In the genomic region with DNA sequence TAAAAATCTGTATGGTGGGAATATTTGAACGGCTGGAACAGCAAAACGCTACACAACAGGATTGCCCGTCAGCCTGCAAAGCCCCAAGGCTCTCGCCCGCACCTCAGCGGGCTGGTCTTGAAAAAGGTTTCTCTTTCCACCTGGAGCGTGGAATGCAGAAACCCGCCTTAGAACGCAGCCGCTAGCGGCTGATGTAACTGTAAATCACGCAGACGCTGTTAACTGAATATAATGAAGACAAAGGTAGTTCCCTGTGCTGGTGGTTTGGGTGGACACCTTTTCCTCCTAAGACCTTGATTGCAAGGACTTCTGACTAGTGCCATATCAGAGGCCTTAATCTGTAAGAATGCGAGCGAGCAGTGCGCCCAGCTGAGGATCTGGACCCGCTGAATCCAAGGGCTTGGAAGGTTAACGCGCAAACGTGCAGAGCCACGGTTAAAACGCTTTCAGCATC, we compare ENCODE assay signal across 7 mouse cellular contexts. TPM values are rescaled to one million over a fixed set of nuclear protein-coding genes. Genes with fewer than 3 reads are reported as not detected.
A peak's percentile ranks its signal among the peaks of the same experiment; 100 is the strongest.
DNase-seq lines count a peak whose midpoint lies in the region; ATAC-seq and TF ChIP-seq lines count a peak whose summit lies in the region.

No protein-coding gene starts in this region.

- POLR2A ChIA-PET in Patski (lab: Charles Lee), result interaction anchor here (0.6 to 1.9 kb wide), 2 partner anchors 14 to 16 kb away, joined by 3 to 6 read pairs; no protein-coding TSS in a partner anchor

- H3K27ac ChIP-seq in embryonic facial prominence, embryonic 13.5 days, result peak overlapping the region; percentile 99
- H3K27ac ChIP-seq in hindbrain, embryonic 16.5 days (ENCODE audit: low read depth, low read length), result peak overlapping the region; percentile 96
- H3K27ac ChIP-seq in midbrain, embryonic 13.5 days, result peak overlapping the region; percentile 93

- in situ Hi-C loops in Patski (cut with MboI; ENCODE audit: low pct_unique_long_range_greater_than_20kb), result no loop called here

- DNase-seq in left cerebral cortex, postnatal 14 days (ENCODE audit: low spot score in 2 of 2), result peak; percentile 42 to 44
- DNase-seq in left cerebral cortex, postnatal 10 days (ENCODE audit: extremely low spot score in 1 of 2, low spot score in 2 of 2), result no peak
- no peak for DNase-seq in Patski (ENCODE audit: low read depth, low spot score)
- DNase-seq in gastrocnemius, postnatal 4 days (ENCODE audit: low spot score in 2 of 2), result no peak

- intact Hi-C loops in left cerebral cortex, postnatal 14 days (cut with DNase I), result loop anchor here (2.0 kb wide), 1 partner anchor 22 kb away; no protein-coding TSS in a partner anchor
- intact Hi-C loops in left cerebral cortex, postnatal 10 days (cut with DNase I), result loop anchor here (10.0 kb wide), 1 partner anchor 100 kb away; no protein-coding TSS in a partner anchor

- H3K4me2 ChIP-seq in embryonic facial prominence, embryonic 13.5 days, result peak overlapping the region; percentile 84
- H3K4me2 ChIP-seq in hindbrain, embryonic 16.5 days (ENCODE audit: low read length), result peak overlapping the region; percentile 80
- H3K4me2 ChIP-seq in midbrain, embryonic 13.5 days (replicated peaks), result peak overlapping the region; percentile 75

- no peaks in the 10 kb centered on the region for H3K9me3 ChIP-seq in embryonic facial prominence, embryonic 13.5 days
- H3K9me3 ChIP-seq in hindbrain, embryonic 16.5 days (ENCODE audit: control insufficient read depth, low read length), result no peaks in the 10 kb centered on the region
- H3K9me3 ChIP-seq in midbrain, embryonic 13.5 days, result no peaks in the 10 kb centered on the region

- ATAC-seq in Patski, result peak; percentile 28
- ATAC-seq in embryonic facial prominence, embryonic 13.5 days (ENCODE audit: insufficient number of reproducible peaks, insufficient read depth, low FRiP score, low TSS enrichment, low read depth), result no peak
- peak; percentile 34 for ATAC-seq in hindbrain, embryonic 16.5 days
- peak; percentile 55 for ATAC-seq in midbrain, embryonic 13.5 days

- H3K4me1 ChIP-seq in embryonic facial prominence, embryonic 13.5 days, result peaks cover 33% of the 10 kb centered on the region
- peaks cover 20% of the 10 kb centered on the region for H3K4me1 ChIP-seq in hindbrain, embryonic 16.5 days (ENCODE audit: control insufficient read depth, insufficient read depth, low read depth, low read length)
- peaks cover 34% of the 10 kb centered on the region for H3K4me1 ChIP-seq in midbrain, embryonic 13.5 days (replicated peaks)

- H3K36me3 ChIP-seq in embryonic facial prominence, embryonic 13.5 days, result peaks cover 4% of the 10 kb centered on the region; the same call in 1 of the 2 replicates
- H3K36me3 ChIP-seq in hindbrain, embryonic 16.5 days (ENCODE audit: control insufficient read depth, insufficient read depth, low read length), result no peaks in the 10 kb centered on the region
- no peaks in the 10 kb centered on the region for H3K36me3 ChIP-seq in midbrain, embryonic 13.5 days

- peak overlapping the region; percentile 98 for H3K9ac ChIP-seq in embryonic facial prominence, embryonic 13.5 days
- peak overlapping the region; percentile 99 for H3K9ac ChIP-seq in hindbrain, embryonic 16.5 days (ENCODE audit: low read depth, low read length)
- H3K9ac ChIP-seq in midbrain, embryonic 13.5 days (replicated peaks), result peak overlapping the region; percentile 96

- CTCF ChIA-PET in Patski (lab: Charles Lee), result interaction anchor here (0.8 to 1.8 kb wide), 5 partner anchors 12 to 26 kb away, joined by 3 to 5 read pairs (median 3); no protein-coding TSS in a partner anchor

- WGBS in embryonic facial prominence, embryonic 13.5 days, result under 1% methylated on average over 22 of the region's 22 CpGs
- 0% methylated on average over 22 of the region's 22 CpGs for WGBS in hindbrain, embryonic 16.5 days
- under 1% methylated on average over 22 of the region's 22 CpGs for WGBS in midbrain, embryonic 13.5 days

- no peak for TF ChIP-seq CTCF in Patski (IDR thresholded peaks at IDR 0.05)

- H3K4me3 ChIP-seq in embryonic facial prominence, embryonic 13.5 days, result peak overlapping the region; percentile 79
- H3K4me3 ChIP-seq in hindbrain, embryonic 16.5 days (ENCODE audit: low read length), result peak overlapping the region; percentile 97
- H3K4me3 ChIP-seq in midbrain, embryonic 13.5 days (replicated peaks), result peak overlapping the region; percentile 76

- H3K27me3 ChIP-seq in Patski, result no peaks in the 10 kb centered on the region
- no peaks in the 10 kb centered on the region for H3K27me3 ChIP-seq in embryonic facial prominence, embryonic 13.5 days
- H3K27me3 ChIP-seq in hindbrain, embryonic 16.5 days (replicated peaks; ENCODE audit: control insufficient read depth, insufficient read depth, low read length), result no peaks in the 10 kb centered on the region
- no peaks in the 10 kb centered on the region for H3K27me3 ChIP-seq in midbrain, embryonic 13.5 days

RNA-seq across cellular contexts. Expression of a gene that starts 1.2 kb away (rescaled TPM):
- 10 to 100 TPM; 16.7 to 17.3 TPM for total RNA-seq in left cerebral cortex, postnatal 14 days (2021)
- total RNA-seq in left cerebral cortex, postnatal 10 days (2021), result 10 to 100 TPM; 14.7 to 18.0 TPM
- polyA plus RNA-seq in Patski (2021), result 47.2 TPM
- 75.1 and 84.9 TPM in 2 replicates for polyA plus RNA-seq in embryonic facial prominence, embryonic 13.5 days (2015; fragmentation: Nextera tagmentation; extraction: Ambion mirVana)
- 33.1 and 34.1 TPM in 2 replicates for polyA plus RNA-seq in hindbrain, embryonic 16.5 days (2015; fragmentation: Nextera tagmentation; extraction: Ambion mirVana)
- polyA plus RNA-seq in midbrain, embryonic 13.5 days (2015; fragmentation: Nextera tagmentation; extraction: Ambion mirVana), result 46.4 and 48.8 TPM in 2 replicates
- total RNA-seq in gastrocnemius, postnatal 4 days (2021), result 10 to 100 TPM; 20.6 to 23.3 TPM

RNA-seq across cellular contexts. Expression of a gene that starts 50.5 kb away (rescaled TPM):
- total RNA-seq in left cerebral cortex, postnatal 14 days (2021), result 10 to 100 TPM; 44.4 to 47.0 TPM
- 10 to 100 TPM; 39.0 to 39.9 TPM for total RNA-seq in left cerebral cortex, postnatal 10 days (2021)
- polyA plus RNA-seq in Patski (2021), result 46.6 TPM
- 37.2 and 38.8 TPM in 2 replicates for polyA plus RNA-seq in embryonic facial prominence, embryonic 13.5 days (2015; fragmentation: Nextera tagmentation; extraction: Ambion mirVana)
- 31.4 and 33.0 TPM in 2 replicates for polyA plus RNA-seq in hindbrain, embryonic 16.5 days (2015; fragmentation: Nextera tagmentation; extraction: Ambion mirVana)
- polyA plus RNA-seq in midbrain, embryonic 13.5 days (2015; fragmentation: Nextera tagmentation; extraction: Ambion mirVana), result 41.6 and 45.1 TPM in 2 replicates
- 10 to 100 TPM; 22.4 to 22.5 TPM for total RNA-seq in gastrocnemius, postnatal 4 days (2021)

Comparison
In these comparisons a context has a peak if more than half of its experiments do, and no peak if none do; other contexts are left out.
1. DNase-seq: peak in left cerebral cortex, postnatal 14 days (2 of 2); none in left cerebral cortex, postnatal 10 days (0 of 2), Patski (single experiment) and gastrocnemius, postnatal 4 days (0 of 2).
2. Peak in every context shown above with its lines, with median percentiles within 50 percentile points of each other: H3K27ac ChIP-seq, H3K4me2 ChIP-seq, H3K4me3 ChIP-seq and H3K9ac ChIP-seq.